Mouse (Mus musculus) frontal cortex, adult 2 months (tissue): Measurements from ENCODE around the gene Tmod1. TPM values are rescaled to one million over a fixed set of nuclear protein-coding genes. Genes with fewer than 3 reads are reported as not detected.

ENCODE experiments used
- DNase-seq, 2 experiments: peaks; one replicate each; pipeline ENCODE4 v3.0.0; 2022; ENCODE audit warnings: low spot score in 1 of 2; ENCODE audit errors: extremely low spot score in 1 of 2
- polyA plus RNA-seq: library from polyadenylated mRNA; depleted of rRNA; stranded (reverse); fragments of >200 nt; gene quantifications from 2 replicates; pipeline ENCODE4 v1.2.3, GENCODE M21; 2012

The Tmod1 gene
- polyA plus RNA-seq, 1 experiment = 63.5 TPM

DNA sequence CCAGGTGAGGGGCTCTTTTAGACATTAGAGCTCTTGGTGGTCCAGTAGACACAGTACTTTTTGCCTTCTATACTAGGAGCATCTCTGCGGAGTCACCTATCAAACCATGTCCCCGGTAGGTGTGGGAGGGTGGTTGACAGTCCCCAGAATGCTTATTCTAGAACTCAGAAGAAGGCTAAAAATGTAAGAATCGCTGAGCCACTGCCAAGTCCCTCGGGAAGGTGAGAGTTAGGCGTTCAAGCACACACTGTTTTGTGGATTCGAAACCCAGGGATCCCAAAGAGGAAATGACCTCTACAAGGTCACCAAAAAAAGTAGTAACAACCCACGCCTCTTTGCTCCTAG is 48.7 kb downstream of the Tmod1 start:
- peak; percentile 75 to 84 for DNase-seq

DNA sequence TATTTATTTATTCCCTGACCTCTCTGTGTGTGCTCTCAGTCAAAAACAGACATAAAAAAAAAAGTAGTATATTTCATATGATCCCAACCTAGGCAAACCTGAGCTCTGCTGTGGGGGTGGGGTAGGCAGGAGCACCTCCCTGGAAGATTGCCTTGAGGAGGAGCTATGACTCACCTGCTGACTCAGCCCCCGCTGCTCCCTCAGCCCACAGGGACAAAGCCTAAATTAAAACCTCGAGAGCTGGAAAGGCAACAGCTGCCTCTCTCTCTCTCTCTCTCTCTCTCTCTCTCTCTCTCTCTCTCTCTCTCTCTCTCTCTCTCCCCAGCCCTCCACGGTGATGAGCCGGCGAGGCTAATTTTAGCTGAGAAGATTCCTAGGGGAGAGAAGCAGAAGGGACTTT is 49.1 kb downstream of the Tmod1 start:
- DNase-seq = peak; percentile 86 to 93

DNA sequence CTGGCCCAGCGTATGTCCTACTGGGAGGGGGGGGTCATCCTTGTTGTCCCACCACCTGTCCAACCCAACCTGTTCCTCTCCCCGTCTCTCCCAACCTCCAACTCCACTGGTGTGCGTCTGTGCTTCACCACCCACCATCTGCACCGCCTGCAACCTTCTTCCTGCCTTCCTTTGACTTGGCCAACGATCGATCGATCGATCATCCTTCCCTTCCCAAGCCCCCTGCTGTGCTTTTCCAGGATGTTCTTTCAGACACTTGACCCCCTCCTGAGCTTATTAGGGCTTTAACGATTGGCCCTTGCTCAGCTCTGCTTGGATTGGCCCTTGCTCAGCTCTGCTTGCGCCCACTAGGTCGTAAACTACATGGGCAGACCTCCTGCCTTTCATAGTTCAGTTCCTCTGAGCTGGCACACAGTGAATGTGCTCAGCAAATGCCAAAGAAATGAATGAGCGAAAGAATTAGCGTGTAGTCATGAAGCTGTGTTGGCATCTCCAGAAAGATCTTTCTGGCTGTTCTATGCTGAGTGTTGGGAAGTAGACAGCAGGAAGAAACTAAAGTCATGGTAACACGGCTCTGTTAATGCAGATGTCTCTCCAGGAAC is 50.9 kb downstream of the Tmod1 start:
- DNase-seq = no peak

DNA sequence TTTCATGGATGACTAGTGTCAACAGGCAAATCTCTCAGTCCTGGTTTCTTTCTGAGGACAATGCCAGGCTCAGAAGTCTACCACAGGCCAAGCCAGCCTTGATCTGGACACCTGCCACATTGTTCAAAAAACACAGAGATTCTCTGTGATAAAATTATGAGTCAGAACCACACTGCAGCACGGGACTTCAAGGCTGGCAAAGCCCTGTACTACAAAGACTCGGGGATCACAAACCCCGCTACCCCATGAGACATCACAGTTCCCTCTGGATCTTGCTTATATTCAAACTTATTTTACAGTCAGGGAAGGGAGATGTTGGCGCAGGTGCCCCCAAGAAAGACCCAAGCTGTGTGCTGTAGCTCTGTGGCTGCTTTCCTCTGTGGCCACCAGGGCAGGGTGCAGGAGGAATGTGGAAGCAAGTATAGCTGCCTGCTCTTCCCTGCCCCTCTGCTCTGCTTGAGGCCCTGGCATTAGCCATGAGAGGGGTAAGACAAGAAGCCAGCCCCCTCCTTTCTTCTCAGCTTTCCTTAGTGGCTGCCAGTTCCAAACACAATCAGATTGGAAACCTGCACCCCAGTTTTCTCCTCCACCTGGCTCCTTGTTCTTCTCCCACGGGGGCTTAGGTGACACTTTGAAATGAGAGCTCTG is 53.8 kb downstream of the Tmod1 start:
- peak; percentile 50 to 73 for DNase-seq

DNA sequence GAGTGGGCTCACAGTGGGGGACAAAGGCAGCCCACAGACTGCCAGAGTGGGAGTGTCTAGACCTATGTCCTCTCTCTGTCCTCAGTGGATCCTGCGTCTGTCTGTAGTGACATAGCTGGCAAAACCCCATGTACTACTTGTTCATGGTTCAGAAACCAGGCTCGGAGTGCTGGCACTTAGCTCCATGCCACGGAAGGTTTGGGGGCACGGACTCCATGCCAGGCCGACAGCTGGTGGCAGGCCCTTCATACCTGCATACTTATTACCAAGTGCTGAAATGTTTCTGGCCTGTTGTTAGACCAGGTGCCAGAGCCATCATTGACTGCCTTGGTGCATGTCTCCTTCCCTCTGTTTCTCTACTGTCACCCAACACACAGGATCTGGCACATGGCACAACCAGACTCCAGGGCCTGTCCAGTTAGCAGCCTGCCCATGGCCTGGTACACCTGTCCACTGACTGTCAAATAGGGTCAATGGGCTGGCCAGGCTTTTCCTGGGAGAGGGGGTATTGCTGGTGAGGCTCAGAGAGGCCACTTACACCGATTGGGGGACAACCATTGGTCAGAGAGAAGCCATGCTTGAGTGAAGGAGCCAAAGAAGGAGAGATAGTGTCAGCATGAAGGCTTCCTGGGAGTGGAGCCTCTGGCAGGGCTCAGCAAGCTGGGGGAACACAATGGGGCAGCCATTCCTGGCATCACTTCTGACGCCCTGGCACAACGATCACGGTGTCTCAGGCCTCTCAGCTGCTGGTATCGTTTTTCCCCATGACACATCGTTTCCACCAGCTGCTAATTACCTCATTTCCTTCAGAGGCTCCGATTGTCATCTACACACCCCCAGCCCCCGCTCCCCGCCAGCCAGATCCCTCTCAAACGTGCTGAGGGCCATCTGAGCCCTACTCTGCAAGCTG is 56.4 kb downstream of the Tmod1 start:
- DNase-seq = peak in 1 of 2 experiments; percentile 49

DNA sequence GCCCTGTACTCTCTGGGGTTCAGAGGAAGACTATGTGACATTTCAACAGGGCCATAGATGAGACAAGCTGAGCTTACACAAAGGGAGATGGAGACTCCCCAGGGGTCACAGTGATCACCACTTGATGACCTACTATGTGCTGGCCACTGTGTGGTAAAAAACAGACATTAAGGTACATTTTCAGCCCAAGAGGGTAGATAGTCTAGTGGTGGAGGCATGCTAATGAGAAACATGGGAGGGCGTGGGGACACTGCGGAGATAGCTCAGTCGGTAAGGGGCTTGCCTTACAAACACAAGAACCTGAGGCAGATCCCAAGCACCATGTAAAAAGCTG is 57.1 kb downstream of the Tmod1 start:
- no peak for DNase-seq

DNA sequence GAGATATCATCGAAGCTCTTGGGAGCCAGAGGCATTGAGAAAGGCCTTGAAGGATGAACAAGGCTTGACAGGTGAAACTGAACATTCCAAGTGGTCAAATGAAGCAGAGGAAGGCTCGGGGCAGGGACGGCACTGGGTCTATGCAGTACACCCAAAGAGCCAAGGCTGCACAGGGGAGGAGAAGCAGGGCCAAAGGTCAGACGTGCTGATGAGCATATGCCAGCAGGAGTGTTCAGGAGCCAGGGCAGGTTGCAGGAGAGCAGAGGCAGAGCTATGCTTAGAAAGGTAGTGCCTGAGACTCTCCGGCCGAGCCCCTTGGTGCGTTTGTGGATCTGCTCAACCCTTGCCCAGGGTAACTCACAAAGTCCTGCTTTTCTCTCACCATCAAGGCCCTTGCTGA is 57.8 kb downstream of the Tmod1 start:
- DNase-seq = no peak

DNA sequence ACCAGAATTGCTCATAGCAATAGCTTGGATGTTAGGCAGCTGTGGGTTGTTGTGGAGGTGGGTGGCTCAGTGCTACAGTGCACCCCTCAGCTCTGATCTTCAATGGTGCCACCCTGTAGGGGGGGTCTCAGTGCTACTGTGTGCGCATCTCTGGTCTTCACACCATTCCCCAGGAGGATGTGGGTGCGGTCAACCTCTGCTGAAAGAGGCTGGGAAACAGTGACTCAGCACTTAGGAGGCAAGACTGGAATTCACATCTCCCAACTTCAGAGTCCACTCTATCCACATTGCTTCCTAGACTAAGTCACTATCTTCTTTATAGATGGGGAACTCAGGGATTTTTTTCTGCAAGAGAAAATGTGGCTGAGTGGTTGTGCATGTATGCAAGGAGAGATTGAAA is 58.9 kb downstream of the Tmod1 start:
- DNase-seq = no peak

DNA sequence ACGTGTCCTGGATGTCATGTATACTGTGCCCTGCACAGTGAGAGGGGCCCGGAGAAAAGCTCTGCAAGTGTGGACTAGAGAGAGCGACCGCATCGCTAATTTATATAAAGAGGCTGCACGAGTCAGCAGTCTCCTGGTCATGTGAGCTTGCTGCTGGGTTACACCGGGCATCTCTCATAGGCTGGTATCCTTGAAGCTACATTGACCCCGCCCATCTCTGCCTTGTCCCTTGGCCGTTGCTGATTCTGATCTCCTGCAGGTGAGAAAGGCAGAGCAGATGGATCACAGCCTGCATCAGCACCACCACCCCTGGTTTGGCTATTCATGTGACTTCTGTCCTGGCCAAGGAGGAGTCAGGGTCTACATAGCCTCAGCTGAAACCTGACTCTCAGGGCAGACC is 60.4 kb downstream of the Tmod1 start:
- DNase-seq = no peak

DNA sequence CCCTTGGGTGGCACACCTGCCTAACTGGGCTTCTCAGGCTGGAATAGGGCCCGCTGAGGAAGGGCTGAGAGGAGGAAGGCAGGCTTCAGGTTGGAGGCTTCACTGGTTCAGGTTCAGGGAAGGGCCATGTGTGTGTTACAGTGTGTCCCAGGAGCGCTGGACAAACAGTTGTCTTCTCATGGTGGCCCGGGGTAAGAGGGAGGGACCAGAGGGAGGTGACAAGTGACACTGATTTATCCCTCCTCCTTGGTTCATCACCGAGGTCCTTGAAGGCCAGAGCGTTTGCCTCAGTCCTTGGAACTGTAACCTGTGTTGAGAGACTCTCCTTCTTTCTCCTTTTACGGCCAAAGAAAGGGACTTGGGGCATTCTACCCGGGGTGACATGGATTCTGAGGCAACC is 61.8 kb downstream of the Tmod1 start:
- no peak for DNase-seq

DNA sequence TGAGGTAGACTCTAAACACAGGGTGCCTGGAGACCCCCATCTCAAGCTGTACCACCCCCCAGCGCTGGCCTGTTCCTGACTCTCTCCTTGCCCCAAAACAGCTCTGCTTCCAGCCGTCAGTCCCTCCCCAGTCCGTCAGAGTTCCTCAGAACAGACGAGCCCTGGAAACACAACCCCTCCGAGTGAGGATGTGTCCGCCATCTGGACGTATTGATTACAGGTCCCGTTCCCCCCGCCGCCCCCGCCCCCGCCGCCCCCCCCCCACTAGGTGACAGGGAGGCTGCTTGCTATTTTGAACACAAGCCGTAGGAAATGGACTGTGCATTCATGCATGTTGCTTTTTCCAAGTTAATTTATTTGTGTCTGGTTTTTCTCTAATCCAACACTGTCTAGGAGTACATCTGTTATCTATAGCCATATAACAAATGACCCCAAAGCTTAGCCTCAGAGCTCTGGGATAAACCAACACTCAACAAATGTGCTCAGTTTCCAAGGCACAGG is 62.5 kb downstream of the Tmod1 start:
- DNase-seq = no peak

DNA sequence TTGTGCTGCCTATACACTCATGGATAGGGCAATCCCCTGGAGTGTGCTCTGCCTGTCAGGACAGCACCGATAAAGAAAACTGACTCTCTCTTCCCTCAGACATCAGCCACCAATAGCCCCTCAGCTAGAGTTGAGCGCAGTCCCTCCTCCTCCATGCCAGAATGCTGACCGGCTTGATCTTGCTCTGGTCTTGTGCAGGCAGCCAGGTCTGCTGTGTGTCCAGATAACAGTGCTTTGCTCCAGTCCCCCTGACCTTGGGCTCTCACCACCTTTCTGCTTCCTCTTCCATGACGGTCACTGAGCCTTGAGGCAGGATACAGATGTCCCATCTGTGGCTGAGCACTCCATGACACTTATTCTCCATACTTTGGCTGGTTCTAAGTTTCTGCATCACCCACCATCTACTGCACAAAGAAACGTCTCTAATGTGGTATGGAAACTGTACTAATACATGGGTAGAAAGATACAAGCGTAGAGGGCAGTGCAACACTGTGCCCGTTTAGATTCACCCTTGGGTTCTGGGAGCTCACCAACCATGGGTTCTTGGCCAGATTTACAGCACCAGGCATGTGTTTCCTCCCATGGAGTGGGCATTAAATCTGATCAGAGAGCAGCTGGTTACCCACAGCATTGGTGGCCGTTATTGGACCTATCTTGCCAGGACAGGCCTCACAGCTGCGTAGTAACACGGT is 63.5 kb downstream of the Tmod1 start:
- DNase-seq = no peak

DNA sequence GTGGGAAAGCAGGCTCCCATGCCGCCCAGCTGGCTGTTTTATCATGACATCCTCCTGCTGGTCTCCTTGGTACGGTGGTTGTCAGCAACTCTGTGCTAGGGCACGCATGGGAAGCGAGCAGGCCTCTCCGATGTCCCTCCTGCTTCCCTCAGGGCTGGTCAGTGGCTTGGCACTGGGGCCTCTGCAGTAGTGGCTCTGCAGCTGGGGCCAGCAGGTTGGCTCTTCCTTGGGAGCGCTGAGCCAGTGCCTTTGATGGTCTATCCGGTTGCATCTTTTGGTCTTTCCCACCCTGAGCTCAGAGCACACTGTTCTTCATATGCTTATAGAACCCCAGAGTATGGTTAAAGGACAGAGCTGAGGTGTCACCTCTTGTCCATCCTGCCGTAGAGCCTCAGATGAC is 71.3 kb downstream of the Tmod1 start:
- DNase-seq = no peak

DNA sequence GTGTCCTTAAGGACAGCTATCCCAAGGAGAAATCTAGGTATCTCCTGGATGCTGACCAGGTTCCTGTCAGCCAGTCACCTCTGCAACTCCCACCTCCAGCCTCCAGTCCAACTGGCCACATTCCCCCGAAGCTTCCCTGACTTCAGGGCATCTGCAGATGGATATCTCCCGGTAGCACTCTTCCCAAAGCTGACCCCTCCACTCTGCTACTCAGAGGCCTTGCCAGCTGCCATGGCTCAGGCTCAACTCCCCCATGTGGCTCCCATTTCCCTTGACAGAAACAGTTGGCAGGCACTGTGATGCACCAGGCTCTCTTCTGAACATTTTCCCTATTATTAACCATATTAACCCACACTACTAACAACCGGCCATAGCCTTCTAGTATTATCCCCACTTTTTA is 72.6 kb downstream of the Tmod1 start:
- DNase-seq = no peak

DNA sequence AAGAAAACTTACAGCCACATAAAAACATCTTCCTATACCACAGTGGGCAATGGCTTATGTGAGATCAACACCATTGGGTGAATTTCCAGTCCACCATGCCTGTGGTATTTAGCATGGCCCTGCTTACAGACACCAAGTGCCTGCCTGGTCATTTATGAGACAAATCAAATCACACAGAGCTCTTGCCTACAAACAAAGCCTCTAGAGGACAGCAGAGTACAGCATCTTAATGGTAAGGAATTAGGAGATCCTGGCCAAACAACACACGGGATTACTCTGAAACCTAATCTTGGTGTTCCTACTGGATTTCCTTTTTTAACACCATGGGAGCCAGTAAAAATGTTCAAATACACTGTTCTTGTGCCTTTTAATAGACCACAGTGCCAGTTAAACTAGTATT is 76.6 kb downstream of the Tmod1 start:
- no peak for DNase-seq

DNA sequence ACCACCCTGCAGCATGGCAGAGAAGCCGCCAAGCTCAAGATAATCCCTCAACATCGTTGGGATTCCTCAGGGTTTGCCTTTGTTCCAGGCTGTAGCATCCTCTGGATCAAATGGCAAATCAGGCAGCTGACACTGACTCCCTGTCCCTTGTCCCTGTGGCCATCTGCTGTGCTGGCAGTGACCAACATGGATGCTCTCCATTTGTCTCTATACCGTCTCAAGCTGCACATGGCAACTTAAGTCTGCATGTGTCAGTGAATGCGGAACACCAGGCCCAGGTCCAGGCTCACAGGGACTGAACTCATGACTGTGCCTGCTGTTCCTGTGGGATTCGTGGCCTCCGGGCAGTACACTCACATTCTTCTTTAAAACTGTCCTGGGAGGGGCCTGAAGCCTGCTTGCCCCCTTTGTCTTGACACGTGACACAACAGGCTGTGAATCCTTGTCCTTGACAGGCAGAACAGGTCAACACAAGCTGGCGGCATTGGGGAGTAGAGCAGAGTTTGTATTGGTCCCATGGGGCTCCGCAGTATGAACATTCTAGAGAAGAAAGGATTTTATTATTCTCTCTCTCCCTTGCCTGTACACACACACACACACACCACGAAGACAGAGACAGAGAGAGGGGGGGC is 77.9 kb downstream of the Tmod1 start:
- DNase-seq = no peak

DNA sequence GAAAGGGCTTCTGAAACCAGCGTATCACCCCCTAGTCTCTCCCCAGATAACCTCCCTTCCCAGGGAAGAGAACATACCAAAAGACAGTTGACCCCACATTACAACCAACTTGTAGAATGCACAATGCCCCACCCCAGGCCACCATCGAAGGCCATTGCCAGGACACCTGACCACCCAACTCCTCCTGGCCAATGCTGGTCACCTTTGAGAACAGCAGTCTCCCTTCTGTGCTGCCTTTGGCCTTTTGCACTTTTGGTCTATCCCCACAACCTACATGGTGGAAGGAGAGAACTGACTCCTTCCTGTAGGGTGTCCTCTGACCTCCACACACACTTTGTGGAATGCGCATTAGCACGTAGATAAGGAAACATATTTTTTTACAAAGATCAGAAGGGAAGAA is 78.8 kb downstream of the Tmod1 start:
- no peak for DNase-seq

DNA sequence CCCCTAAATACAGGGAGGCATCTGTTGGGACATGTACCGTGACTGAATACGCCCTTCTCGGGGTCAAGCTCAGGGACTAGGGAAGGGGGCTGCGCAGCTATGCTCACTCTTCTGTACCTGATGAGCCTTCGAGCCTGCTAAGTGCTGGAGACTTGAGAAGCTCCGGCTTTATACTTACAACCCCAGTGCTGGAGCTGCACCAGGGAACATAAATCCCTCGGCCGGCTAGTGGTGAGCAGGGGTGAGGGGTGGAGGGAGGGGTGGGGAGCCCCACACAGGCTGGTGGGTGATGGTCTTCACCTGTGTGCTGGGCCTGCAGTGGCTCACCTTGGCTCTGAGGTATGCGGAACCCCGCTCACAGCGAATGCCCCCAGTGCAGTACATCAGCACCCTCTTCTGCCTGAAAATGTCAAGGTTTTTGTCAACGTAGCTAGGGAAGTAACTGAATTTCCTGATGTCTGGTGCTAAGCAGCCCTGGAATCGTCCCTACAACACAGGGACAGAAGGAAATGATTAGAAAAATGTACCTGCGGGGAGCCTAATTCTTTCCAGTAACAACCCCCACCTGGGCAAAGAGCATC is 80.9 kb downstream of the Tmod1 start:
- DNase-seq = no peak

DNA sequence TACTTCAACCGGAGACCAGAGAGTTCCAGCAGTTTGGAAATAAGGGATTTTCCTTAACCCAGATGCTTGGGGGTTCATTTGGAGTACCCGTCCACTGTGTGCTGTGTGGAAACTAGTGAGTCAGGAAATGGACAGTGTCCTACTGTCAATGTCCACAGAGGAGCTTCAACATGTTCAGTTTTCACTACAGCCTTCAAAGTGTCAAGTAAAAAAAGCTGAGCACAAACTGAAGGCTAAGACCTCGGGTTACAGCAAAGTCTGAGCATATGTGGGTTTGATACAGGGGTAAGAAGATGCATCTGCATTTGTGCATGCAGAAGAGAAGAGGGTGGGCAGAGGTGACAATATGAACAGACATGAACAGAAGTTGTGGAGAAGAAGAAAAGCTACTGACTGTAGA is 82.0 kb downstream of the Tmod1 start:
- no peak for DNase-seq

DNA sequence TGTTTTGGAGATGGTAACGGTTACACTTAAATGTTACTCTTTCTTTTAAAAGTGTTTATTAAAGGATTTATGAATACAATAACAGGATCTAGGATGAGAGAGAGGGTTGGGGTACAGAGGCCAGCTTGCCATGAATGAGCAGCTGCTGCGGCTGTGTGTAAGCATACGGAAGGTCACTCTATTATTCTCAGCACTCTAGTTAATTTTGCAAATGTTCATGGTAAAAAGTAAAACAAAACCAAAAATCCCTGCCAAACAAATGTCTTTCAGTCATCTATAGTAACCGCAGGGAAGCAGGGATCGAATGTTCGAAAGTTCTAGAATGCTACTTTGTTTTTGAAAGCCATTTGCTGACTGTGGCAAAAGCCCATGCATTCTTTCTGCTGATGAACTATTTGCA is 84.6 kb downstream of the Tmod1 start:
- no peak for DNase-seq
